Mouse (Mus musculus) kidney, adult 9 months (tissue): Measurements from ENCODE around the gene Olfr600.
"Not testable (repeated sequence)": the region's sequence is repeated elsewhere in the genome, so short reads cannot be mapped to it uniquely, and the experiment has no call there.

Experiments
- DNase-seq: peaks from one replicate; pipeline ENCODE4 v3.0.0; 2022

The Olfr600 gene

DNA sequence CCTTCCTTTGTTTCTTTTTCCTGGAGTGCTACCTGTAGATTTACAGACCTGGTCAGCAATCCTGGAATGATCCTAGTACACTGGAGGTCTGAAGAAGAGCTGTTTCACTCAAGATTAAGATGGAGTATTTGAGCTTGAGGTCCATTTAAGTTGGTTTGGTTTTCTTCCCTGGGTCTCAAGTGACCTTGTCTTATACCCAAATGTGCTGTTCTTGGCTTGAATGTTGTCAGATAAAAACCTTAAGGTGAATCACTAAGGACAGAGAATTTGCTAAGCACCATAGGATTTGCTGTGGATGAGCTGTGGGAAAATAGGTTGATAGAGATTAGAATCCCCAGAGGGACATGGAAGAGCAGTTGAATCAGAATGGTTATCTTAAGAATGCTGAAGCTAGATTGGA, at the start of gene Olfr600:
Olfr600 (minus strand) TSS at position 101 of the 400 bp plus-strand sequence.
- DNase-seq = no peak

GRCm38 (mm10) chr7:103398981-103399380, 49.5 kb upstream of the Olfr600 start:
- peak; percentile 40 for DNase-seq

- no peak for DNase-seq
Observed at GRCm38 (mm10) chr7:103397758-103398157, 48.3 kb upstream of the Olfr600 start.

GRCm38 (mm10) chr7:103386077-103386476, 36.6 kb upstream of the Olfr600 start, which contains the start of gene Olfr603:
Gene Olfr603, minus strand, starts transcription at chr7:103386177.
- DNase-seq = no peak

GRCm38 (mm10) chr7:103362555-103362954, 13.1 kb upstream of the Olfr600 start, which contains the start of gene Olfr601:
Gene Olfr601, minus strand, starts transcription at chr7:103362655.
- no peak for DNase-seq

GRCm38 (mm10) chr7:103335617-103336016, 13.9 kb downstream of the Olfr600 start, which contains the start of gene Olfr599:
Gene Olfr599, plus strand, starts transcription at chr7:103335917.
- DNase-seq = no peak

- no peak for DNase-seq
Observed at GRCm38 (mm10) chr7:103323268-103323667, 26.2 kb downstream of the Olfr600 start, which contains the start of gene Olfr598. Gene Olfr598, plus strand, starts transcription at chr7:103323568.

DNA sequence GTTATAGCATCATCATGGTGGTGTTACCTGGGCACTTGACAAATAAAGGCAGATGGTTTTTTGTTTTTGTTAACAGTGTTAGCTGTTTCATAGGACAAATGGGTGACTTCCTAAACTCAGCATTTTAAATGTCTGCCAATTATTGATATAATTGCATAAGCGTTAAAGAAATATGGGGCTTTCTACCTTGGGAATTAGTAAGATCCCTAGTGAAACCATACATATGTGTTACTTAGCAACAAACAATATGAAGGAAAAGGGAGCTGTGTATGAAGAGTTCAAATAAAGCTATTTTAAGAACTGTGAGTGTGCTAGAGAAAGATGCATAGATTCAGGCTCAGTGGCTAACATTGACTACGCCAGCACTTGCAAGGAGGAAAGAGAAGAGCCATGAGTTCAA, 33.5 kb downstream of the Olfr600 start, which contains the start of gene Olfr597:
Olfr597 (plus strand) TSS at position 301 of the 400 bp plus-strand sequence.
- DNase-seq = not testable (repeated sequence)

- not testable (repeated sequence) for DNase-seq
Observed at GRCm38 (mm10) chr7:103305348-103305747, 44.1 kb downstream of the Olfr600 start, which contains the start of gene Olfr596. Gene Olfr596, plus strand, starts transcription at chr7:103305648.
